In the genomic region with DNA sequence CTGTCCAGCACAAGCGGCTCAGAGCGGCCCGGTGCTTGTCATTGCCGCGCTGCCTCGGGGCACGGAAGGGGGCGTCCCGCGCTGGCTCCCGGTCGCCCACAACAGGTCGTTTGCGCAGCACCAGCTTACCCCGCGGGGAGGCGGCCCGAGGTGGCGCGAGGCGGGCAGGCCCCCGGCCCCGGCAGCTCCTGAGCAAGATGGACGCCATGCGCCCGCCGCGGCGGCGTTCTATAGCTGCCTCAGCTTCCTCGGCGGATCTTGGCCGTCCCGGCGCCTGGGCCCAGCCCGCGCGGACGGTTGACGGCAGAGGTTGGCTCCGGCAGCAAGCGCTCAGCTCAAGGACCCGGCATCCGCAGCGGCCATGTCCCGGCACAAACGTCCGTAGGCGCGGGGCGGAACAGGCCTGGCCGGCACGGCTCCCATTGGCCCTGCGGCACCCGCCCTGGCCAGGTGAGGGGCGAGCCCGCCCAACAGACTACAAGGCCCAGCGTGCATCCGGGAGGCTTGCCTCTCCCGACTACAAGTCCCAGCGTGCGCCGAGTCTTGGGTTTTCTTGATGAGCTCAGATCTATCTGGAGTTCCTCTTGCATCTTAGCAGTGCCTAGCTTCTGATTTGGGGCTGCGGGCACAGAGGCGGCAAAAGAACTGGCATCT, we compare ENCODE assay signal across 8 mouse cellular contexts. TPM values are rescaled to one million over a fixed set of nuclear protein-coding genes. Genes with fewer than 3 reads are reported as not detected.
DNase-seq lines count a peak whose midpoint lies in the region; ATAC-seq lines count a peak whose summit lies in the region.

A gene (minus strand): TSS at position 473 of the 654 bp plus-strand sequence.

- H3K4me1 ChIP-seq in hindbrain, embryonic 14.5 days (replicated peaks; ENCODE audit: control insufficient read depth, insufficient read depth, low read length), result peaks cover 21% of the 10 kb centered on the region

- peak; percentile 95 for DNase-seq in R1 (ENCODE audit: low read depth, low spot score)
- DNase-seq in cerebellum, postnatal 25 days, result peak; percentile 96 to 97
- DNase-seq in frontal cortex, postnatal 25 days (ENCODE audit: low spot score in 2 of 2), result peak; percentile 88 to 91
- peak; percentile 90 for DNase-seq in hindbrain, embryonic 14.5 days (ENCODE audit: low spot score)
- DNase-seq in layer of hippocampus, postnatal 36 days, result peak; percentile 94 to 96
- peak; percentile 98 for DNase-seq in lung, postnatal 36 days
- DNase-seq in retina, postnatal 1 day, result peak; percentile 95
- peak; percentile 86 to 94 for DNase-seq in urinary bladder, adult 18-20 months (ENCODE audit: low spot score in 2 of 2)

- H3K27ac ChIP-seq in hindbrain, embryonic 14.5 days, result peak within 1 kb of the TSS; percentile 83

- H3K9me3 ChIP-seq in hindbrain, embryonic 14.5 days (ENCODE audit: control insufficient read depth, low read length), result no peaks in the 10 kb centered on the region

- ATAC-seq in hindbrain, embryonic 14.5 days (ENCODE audit: low FRiP score), result peak; percentile 99

- WGBS in hindbrain, embryonic 14.5 days, result under 1% methylated on average over 64 of the region's 65 CpGs

- H3K4me3 ChIP-seq in hindbrain, embryonic 14.5 days (replicated peaks; ENCODE audit: low read length), result peak within 1 kb of the TSS; percentile 63

- H3K9ac ChIP-seq in hindbrain, embryonic 14.5 days, result peak within 1 kb of the TSS; percentile 86

- H3K36me3 ChIP-seq in hindbrain, embryonic 14.5 days (replicated peaks; ENCODE audit: control insufficient read depth, insufficient read depth), result peaks cover 5% of the 10 kb centered on the region

- H3K4me2 ChIP-seq in hindbrain, embryonic 14.5 days (replicated peaks), result peak within 1 kb of the TSS; percentile 97

- no peaks in the 10 kb centered on the region for H3K27me3 ChIP-seq in hindbrain, embryonic 14.5 days (ENCODE audit: control insufficient read depth, insufficient read depth, low read length)

RNA-seq across cellular contexts. Expression of the gene that starts here (rescaled TPM):
- 73.3 and 79.1 TPM in 2 replicates for polyA plus RNA-seq in hindbrain, embryonic 14.5 days (2014; fragmentation: Nextera tagmentation; extraction: Ambion mirVana)
- 10 to 100 TPM; 94.3 to 95.3 TPM for total RNA-seq in layer of hippocampus, postnatal 36 days (2021)

Comparison
In these comparisons a context has a peak if more than half of its experiments do, and no peak if none do; other contexts are left out.
1. Peak in every context shown above with its lines: DNase-seq, ATAC-seq, H3K4me3 ChIP-seq and H3K27ac ChIP-seq.